Mouse (Mus musculus) urinary bladder, postnatal 4 days (tissue): ENCODE results near the gene Efcab2.

ENCODE experiments used
- DNase-seq, 2 experiments: peaks; one replicate each; pipeline ENCODE4 v3.0.0; 2021 to 2022; ENCODE audit warnings: low spot score in 2 of 2

The Efcab2 gene

GRCm38 (mm10) chr1:178485138-178485867, 79.4 kb downstream of the Efcab2 start:
- DNase-seq, result no peak

- DNase-seq, result no peak
Observed at GRCm38 (mm10) chr1:178485868-178486220, 80.0 kb downstream of the Efcab2 start.

DNA sequence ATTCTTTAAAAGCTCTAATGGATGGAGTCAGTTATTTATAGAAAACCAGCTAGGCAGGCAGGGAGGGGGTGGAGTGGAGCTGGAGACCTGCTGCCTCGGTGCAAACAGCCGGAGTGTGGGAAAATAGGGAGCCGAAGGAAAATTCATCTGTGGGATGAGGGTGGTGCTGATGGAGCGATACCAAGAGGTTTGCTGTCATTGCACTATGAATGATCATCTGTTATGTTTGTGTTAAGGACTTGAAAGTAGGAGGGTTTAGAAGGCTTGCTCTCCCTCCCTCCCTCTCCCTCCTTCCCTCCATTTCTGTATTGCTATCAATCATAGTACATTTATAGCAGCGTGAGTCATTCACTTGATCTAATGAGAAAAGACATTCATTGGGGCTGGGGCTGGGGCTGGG, 80.9 kb downstream of the Efcab2 start:
- no peak for DNase-seq

DNA sequence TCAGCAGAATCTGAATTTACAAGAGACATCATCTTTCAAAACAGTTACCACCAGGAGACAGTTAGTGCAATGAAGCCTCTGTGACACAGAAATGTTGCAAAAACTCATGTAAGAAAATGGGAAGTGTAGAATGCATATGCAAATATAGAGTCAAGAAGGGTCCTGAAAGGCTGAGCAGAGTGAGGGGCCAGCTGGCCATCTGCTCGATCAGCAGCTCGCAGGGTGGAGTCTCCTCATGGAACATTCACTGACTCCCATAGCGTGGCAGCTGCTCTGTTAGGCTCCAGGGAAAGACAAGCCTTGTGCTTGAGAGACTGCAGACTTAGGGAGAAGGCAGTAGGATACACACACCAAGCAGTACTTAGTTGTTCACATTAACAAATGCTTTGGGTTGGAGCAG, 83.2 kb downstream of the Efcab2 start:
- no peak for DNase-seq

DNA sequence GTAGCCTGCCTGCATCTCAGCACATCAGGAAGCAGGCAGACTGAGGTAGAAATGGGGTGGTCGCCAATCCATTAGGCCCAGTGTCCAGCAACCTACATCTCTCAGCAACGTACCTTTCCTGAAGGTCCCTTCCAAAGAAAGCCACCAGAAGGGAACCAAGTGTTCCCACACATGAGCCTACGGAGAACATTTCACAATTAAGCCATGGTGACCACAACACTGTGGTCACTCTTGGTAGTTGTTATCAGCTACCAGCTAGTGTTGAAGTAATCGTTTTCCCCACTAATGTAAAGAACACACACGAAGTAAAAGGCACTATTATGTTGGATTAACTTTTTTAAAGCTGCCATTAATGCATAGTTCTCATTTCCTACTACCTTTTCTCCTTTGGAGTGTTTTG, 85.8 kb downstream of the Efcab2 start:
- no peak for DNase-seq

DNA sequence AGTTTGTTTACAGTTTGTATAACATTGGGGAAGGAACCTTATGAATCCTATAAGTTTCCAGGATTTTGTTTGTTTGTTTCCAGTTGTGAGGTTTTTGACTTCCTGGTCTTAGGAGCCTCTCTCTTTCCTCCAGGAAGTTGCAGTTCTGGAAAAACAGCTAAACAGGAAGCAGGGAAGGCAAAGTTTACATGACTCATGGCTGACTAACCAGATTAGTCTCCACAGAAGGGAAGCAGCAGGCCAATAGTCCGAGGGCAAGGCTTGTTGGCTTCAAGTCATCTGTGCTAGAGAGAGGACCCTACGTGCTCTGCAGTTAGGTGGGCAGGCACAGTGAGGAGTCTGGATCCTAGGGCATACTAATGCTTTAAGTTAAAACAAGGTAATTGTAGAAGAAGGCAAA, 86.6 kb downstream of the Efcab2 start:
- DNase-seq, result no peak

GRCm38 (mm10) chr1:178496186-178496585, 90.3 kb downstream of the Efcab2 start:
- DNase-seq, result no peak

DNA sequence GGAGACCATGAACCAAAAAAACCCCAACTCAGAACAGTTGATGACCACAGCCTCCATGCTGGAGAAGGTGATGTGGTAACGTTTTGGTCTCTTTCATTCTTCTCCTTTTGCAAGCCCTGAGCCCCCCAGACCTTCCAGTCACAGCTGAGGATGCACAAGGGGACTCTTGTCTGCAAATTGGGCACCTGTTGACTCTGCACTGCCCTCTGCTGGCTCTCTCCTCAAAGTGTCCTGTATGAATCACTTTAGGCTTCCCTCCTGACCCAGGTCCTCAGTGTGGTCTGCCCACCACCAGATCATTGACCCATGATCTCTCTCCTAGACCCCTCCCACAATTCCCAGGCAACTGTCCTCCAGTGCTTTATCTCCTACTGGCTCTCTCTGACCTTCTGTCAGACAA, 91.0 kb downstream of the Efcab2 start:
- no peak for DNase-seq

DNA sequence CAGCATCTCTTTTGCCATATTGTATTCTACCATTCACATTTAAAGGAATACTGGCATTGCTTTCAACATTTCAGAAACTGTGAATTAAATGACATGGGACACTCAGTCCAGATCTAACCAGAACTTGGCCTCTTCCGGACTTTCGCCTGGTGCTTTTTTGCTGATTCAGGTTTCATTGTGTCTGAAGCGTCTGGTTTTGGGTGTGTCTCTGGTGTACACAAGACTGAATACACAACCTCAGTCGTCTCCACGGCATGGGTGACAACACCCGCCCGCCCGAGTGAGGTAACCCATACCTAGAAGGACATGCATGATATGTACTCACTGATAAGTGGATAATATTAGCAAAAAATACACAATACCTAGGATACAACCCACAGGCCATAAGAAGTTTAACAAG, 101.1 kb downstream of the Efcab2 start:
- DNase-seq, result no peak

- no peak for DNase-seq
Observed at GRCm38 (mm10) chr1:178512323-178513031, 106.6 kb downstream of the Efcab2 start.

DNA sequence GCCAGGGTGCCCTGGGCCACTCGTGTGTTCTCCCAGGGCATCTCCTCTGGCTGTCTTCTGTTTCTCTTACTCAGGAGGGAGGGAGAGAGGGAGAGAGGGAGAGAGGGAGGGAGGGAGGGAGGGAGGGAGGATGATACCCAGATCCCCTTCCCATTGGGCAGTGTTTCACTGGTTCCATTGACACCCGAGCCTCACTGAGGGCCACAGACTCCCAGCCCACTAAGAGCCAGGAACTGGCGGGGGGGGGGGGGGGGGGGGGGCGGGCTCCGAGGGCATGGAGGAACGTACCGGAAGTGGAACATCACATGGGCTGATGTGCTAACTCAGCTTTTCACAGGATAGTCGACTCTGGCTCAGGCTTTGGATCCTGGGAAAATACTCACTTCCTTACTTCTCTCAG, 108.1 kb downstream of the Efcab2 start:
- DNase-seq, result no peak

GRCm38 (mm10) chr1:178515839-178516238, 110.0 kb downstream of the Efcab2 start:
- DNase-seq, result no peak

GRCm38 (mm10) chr1:178522389-178522788, 116.5 kb downstream of the Efcab2 start:
- DNase-seq, result no peak

DNA sequence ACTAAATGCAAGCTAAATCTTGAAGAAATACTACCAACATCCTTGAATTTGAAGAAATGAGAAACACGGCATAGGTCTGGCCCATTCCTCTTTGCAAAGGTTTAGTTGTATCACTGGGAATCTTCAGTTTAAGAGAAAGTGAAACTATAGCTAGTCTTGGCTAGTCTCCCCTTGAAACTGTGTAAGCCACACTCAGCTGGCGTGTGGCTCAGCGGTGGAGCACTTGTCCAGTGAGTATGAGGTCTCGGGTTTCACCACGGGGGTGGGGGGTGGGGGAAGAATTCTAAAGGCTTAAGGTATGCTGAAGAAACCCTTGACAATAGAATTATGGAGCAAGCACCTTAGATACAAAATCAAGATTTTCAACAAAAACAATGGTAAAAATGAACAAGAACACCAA, 117.3 kb downstream of the Efcab2 start:
- DNase-seq, result no peak

DNA sequence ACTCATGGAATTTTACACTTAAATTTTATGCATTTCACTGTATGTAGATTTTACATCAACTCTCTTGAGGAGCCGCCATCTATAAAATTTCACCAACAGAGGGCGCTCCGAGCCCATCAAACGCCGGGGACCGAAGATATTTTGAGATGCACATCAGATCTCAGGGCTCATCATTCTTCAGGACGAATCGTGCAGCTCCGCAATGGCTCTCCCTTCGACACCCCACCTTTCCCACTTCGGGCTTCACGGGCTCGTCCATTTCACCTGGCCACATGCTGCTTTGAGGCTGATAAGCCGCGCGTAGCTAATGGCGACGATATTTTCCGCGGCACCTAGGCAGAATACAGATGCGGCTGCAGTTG, 121.3 kb downstream of the Efcab2 start:
- peak; percentile 57 to 74 for DNase-seq

DNA sequence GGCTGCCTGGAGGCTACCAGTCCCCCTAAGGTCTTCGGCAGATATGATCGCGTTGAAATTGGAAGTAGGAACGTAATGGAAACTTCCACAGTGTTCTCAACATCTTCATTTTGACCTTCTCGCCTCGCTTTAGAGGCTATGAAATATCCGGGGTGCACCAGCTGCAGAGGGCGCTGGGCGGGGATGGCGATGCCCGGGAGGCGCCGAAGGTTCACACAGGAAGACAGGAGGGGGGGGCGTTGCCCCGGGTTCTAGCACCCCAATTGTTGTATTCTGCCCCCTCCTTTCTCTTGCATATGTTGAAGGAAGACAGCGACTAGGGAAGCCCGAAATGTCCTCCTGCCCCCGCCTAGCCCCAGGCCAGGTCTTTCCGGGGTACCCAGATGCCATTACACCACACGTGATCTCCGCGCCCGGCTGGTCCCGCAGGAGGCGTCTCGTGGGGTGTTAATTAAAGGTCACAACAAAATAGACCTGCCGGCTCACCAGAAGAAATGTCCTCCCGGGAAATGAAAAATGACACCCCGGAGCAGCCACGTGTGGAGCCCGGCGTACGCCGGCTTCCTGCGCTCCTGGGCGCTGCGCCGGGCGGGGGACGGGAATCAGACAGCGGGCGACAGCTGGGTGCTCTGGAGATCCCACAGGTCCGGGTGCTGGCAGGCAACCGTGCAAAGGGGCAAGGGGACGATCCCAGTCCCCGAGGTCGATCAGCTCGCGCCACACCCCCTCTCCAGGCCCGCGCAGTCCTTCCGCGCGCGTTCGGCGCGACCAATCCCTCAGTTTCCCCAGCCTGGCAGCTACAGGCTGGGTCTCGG, 121.9 kb downstream of the Efcab2 start:
- peak in 1 of 2 experiments; percentile 20 for DNase-seq

DNA sequence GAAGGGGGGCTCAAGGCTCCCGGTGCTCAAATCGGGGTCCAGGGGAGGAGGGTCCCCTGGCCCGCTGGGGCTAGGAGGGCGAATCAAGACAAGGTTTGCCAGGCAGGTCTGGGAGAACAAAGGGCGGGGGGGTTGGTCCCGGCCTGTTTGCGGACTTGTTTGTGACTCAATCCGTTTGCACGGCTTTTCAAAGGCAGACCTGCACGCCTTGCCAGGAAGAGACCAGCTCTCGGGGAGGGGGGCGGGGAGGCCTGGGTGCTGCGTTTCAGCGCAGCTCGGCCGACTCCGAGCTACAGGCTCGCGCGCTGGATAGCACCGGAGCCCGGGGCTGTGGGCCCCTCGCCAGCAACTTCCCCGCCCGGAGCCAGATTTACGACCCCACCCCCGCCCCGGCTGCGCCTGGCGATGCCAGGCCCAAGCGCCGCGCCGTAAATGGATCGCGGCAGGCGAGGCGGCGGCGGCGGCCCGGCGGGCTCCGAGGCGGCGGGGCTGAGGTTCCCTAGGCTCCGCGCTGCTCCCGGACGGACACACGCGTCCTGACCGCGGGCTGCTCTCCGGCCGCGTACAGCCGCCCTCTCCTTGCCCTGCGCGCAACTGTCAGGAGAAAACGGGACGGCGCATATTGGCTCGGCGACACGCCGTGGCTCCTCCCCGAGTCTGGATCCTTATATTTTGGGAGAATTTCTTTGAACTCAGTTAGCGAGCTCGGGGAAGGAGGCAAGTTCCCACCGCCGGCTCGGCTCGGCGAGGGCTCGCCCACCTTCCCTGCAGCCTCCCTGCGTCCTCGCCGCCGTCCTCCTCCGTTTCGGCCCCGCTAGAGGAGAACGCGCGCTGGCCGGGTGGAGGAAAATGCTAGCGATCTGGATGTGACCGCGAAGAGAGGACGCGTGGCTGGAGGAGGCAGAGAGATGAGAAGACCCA, 122.8 kb downstream of the Efcab2 start, which contains the start of gene Kif26b:
Gene Kif26b (plus strand): TSS at position 695 of the 921 bp plus-strand sequence.
- DNase-seq, result peak; percentile 51 to 66

DNA sequence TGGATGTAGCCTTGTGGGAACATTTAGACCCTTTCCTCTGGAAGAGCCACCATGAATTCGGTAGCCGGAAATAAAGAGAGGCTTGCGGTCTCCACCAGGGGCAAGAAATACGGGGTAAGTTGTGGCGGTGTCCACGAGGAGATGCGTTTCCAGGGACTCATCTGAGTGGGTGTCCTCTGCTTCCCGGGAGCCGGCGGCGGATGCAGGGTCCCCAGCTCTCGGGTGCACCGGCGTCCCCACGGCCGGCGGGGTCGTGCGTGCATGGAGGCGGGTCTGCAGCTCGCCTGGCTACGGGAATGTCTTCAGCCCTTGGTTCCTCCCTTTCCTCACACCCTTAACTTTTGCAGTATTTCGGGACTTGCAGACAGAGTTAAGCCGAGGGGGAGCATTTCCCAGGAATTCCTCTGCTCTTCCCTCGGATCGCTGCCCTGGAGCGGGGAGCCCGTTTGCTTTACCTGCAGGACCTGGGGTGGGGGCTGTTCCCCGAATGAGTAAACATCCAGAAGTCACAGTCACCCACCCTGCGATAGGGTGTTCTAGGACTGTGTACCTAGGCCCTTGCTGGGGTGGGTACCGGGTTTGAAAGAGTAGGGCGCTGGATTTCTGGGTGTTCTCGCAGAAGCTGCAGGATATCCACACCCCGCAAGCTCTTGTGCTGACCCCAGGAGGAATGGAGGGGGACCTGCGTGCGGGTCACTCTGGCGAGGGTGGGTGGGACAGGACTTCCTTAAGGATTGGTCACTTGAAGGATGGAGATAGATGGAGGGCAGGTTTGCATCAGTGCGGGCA, 123.8 kb downstream of the Efcab2 start:
- no peak for DNase-seq

GRCm38 (mm10) chr1:178530301-178531078, 124.6 kb downstream of the Efcab2 start:
- DNase-seq, result peak; percentile 74 to 86
